Mouse (Mus musculus) forebrain, embryonic 12.5 days (tissue): ENCODE measurements around the gene Defb19. TPM values are rescaled to one million over a fixed set of nuclear protein-coding genes. Genes with fewer than 3 reads are reported as not detected.

ENCODE experiments used
- ATAC-seq: fragments of 200-750 bp; cut with Nextera tagmentation; 2 replicates; pipeline ENCODE4 v1.8.0; 2017; ENCODE audit warnings: moderate TSS enrichment; ENCODE audit not compliant: low FRiP score
- H3K27ac ChIP-seq: fragments of 300-500 bp; sonication (generic); 2 replicates; pipeline ENCODE4 v1.5.1; 2016; ENCODE audit warnings: mild to moderate bottlenecking
- H3K27me3 ChIP-seq: fragments of 300-500 bp; sonication (generic); 2 replicates; pipeline ENCODE4 v1.6.1; 2016; ENCODE audit warnings: mild to moderate bottlenecking
- H3K36me3 ChIP-seq: fragments of 300-500 bp; sonication (generic); replicated peaks from 2 replicates; pipeline ENCODE4 v1.6.1; 2016; ENCODE audit warnings: mild to moderate bottlenecking
- H3K4me1 ChIP-seq: fragments of 300-500 bp; sonication (generic); 2 replicates; pipeline ENCODE4 v1.6.1; 2016
- H3K4me2 ChIP-seq: fragments of 300-500 bp; sonication (generic); 2 replicates; pipeline ENCODE4 v1.6.1; 2016; ENCODE audit warnings: mild to moderate bottlenecking, moderate library complexity
- H3K4me3 ChIP-seq: fragments of 300-500 bp; sonication (generic); replicated peaks from 2 replicates; pipeline ENCODE4 v1.5.1; 2016; ENCODE audit warnings: mild to moderate bottlenecking
- H3K9ac ChIP-seq: fragments of 300-500 bp; sonication (generic); 2 replicates; pipeline ENCODE4 v1.6.1; 2016; ENCODE audit warnings: mild to moderate bottlenecking
- H3K9me3 ChIP-seq: fragments of 300-500 bp; sonication (generic); 2 replicates; pipeline ENCODE4 v1.6.1; 2016
- WGBS: fragments of 180-500 bp; shearing (Covaris S2); methylation state at CpG from one replicate; pipeline ENCODE4 v1.1.7; 2016; 5-methylcytosine and 5-hydroxymethylcytosine counted together
- polyA plus RNA-seq: library from polyadenylated mRNA; unstranded; fragments of >200 nt; fragmentation: Nextera tagmentation; extraction: Ambion mirVana; gene quantifications from 2 replicates; pipeline ENCODE4 v1.2.1, GENCODE M21; 2016

Gene Defb19
- polyA plus RNA-seq, result not detected in 2 replicates

GRCm38 (mm10) chr2:152580107-152580506 is at the start of gene Defb19:
Gene Defb19, minus strand, starts transcription at chr2:152580312.
- WGBS, result 70% methylated on average over 7 of the region's 7 CpGs
- H3K4me1 ChIP-seq, result no peaks in the 10 kb centered on the region
- H3K36me3 ChIP-seq, result no peaks in the 10 kb centered on the region
- H3K4me2 ChIP-seq, result no peak within 1 kb of the TSS
- no peak within 1 kb of the TSS for H3K9ac ChIP-seq
- no peaks in the 10 kb centered on the region for H3K27me3 ChIP-seq
- no peak within 1 kb of the TSS for H3K4me3 ChIP-seq
- no peak for ATAC-seq
- no peaks in the 10 kb centered on the region for H3K9me3 ChIP-seq
- H3K27ac ChIP-seq, result no peak within 1 kb of the TSS

- WGBS, result 88% methylated on average over 6 of the region's 6 CpGs
- no peaks in the 10 kb centered on the region for H3K9me3 ChIP-seq
- H3K4me3 ChIP-seq, result no peak overlapping the region
- H3K4me1 ChIP-seq, result peaks cover 31% of the 10 kb centered on the region
- ATAC-seq, result no peak
- no peak overlapping the region for H3K4me2 ChIP-seq
- H3K36me3 ChIP-seq, result no peaks in the 10 kb centered on the region
- no peak overlapping the region for H3K9ac ChIP-seq
- H3K27ac ChIP-seq, result no peak overlapping the region
- H3K27me3 ChIP-seq, result peaks cover 63% of the 10 kb centered on the region
Measured at GRCm38 (mm10) chr2:152629904-152630303, 49.8 kb upstream of the Defb19 start.

- Histone ChIP-seq H3K4me2 (no peak overlapping the region), H3K27me3 (peaks cover 65% of the 10 kb centered on the region), H3K4me1 (peaks cover 31% of the 10 kb centered on the region), H3K9ac (no peak overlapping the region), H3K27ac (no peak overlapping the region), H3K4me3 (no peak overlapping the region), H3K9me3 (no peaks in the 10 kb centered on the region), H3K36me3 (no peaks in the 10 kb centered on the region)
- 82% methylated on average over 3 of the region's 3 CpGs for WGBS
- ATAC-seq, result no peak
Measured at GRCm38 (mm10) chr2:152629239-152629638, 49.1 kb upstream of the Defb19 start.

- no peak overlapping the region for H3K27ac ChIP-seq
- H3K27me3 ChIP-seq, result peaks cover 62% of the 10 kb centered on the region
Measured at GRCm38 (mm10) chr2:152628066-152628465, 48.0 kb upstream of the Defb19 start.

GRCm38 (mm10) chr2:152626774-152627591 is 46.9 kb upstream of the Defb19 start, which contains the start of gene Rem1:
Gene Rem1, plus strand, starts transcription at chr2:152626951.
- WGBS, result 2% methylated on average over 59 of the region's 59 CpGs
- H3K4me2 ChIP-seq, result peak within 1 kb of the TSS; percentile 60
- H3K27me3 ChIP-seq, result peaks cover 59% of the 10 kb centered on the region
- peaks cover 23% of the 10 kb centered on the region for H3K4me1 ChIP-seq
- no peak within 1 kb of the TSS for H3K27ac ChIP-seq
- peak within 1 kb of the TSS; percentile 38 for H3K4me3 ChIP-seq
- H3K9ac ChIP-seq, result peak within 1 kb of the TSS; percentile 33; the same call in 1 of the 2 replicates
- no peaks in the 10 kb centered on the region for H3K36me3 ChIP-seq
- 0 out of 2 replicates have a peak, but pooled peaks have one; percentile 9 for ATAC-seq
- no peaks in the 10 kb centered on the region for H3K9me3 ChIP-seq

More at GRCm38 (mm10) chr2:152628066-152628465, 48.0 kb upstream of the Defb19 start:
- Histone ChIP-seq H3K9ac (no peak overlapping the region), H3K9me3 (no peaks in the 10 kb centered on the region), H3K4me2 (no peak overlapping the region), H3K4me3 (no peak overlapping the region), H3K4me1 (peaks cover 26% of the 10 kb centered on the region), H3K36me3 (no peaks in the 10 kb centered on the region)
- WGBS, result 46% methylated on average over 17 of the region's 17 CpGs
- no peak for ATAC-seq

GRCm38 (mm10) chr2:152625256-152625655 is 45.1 kb upstream of the Defb19 start:
- Histone ChIP-seq H3K9me3 (no peaks in the 10 kb centered on the region), H3K4me1 (peaks cover 23% of the 10 kb centered on the region), H3K9ac (no peak overlapping the region), H3K4me3 (no peak overlapping the region), H3K27ac (no peak overlapping the region), H3K4me2 (no peak overlapping the region), H3K27me3 (peaks cover 59% of the 10 kb centered on the region), H3K36me3 (no peaks in the 10 kb centered on the region)
- ATAC-seq, result peak; percentile 70
- WGBS, result 8% methylated on average over 1 of the region's 1 CpGs

GRCm38 (mm10) chr2:152624566-152624965 is 44.5 kb upstream of the Defb19 start:
- H3K9me3 ChIP-seq, result no peaks in the 10 kb centered on the region
- WGBS, result 86% methylated on average over 2 of the region's 2 CpGs
- H3K4me1 ChIP-seq, result peaks cover 23% of the 10 kb centered on the region
- peaks cover 54% of the 10 kb centered on the region for H3K27me3 ChIP-seq
- no peak for ATAC-seq
- H3K36me3 ChIP-seq, result no peaks in the 10 kb centered on the region
- H3K9ac ChIP-seq, result no peak overlapping the region
- no peak overlapping the region for H3K27ac ChIP-seq
- no peak overlapping the region for H3K4me2 ChIP-seq
- no peak overlapping the region for H3K4me3 ChIP-seq

- Histone ChIP-seq H3K4me3 (no peak within 1 kb of the TSS), H3K4me1 (peaks cover 23% of the 10 kb centered on the region), H3K36me3 (no peaks in the 10 kb centered on the region), H3K4me2 (no peak within 1 kb of the TSS), H3K9ac (no peak within 1 kb of the TSS), H3K27ac (no peak within 1 kb of the TSS), H3K9me3 (no peaks in the 10 kb centered on the region), H3K27me3 (peaks cover 38% of the 10 kb centered on the region)
- 84% methylated on average over 7 of the region's 7 CpGs for WGBS
- ATAC-seq, result no peak
Measured at GRCm38 (mm10) chr2:152622953-152623352, 42.8 kb upstream of the Defb19 start, which contains the start of gene Defb25. Gene Defb25, minus strand, starts transcription at chr2:152623053.

- no peaks in the 10 kb centered on the region for H3K36me3 ChIP-seq
- H3K4me1 ChIP-seq, result peaks cover 20% of the 10 kb centered on the region
- H3K9me3 ChIP-seq, result no peaks in the 10 kb centered on the region
- no peak overlapping the region for H3K4me2 ChIP-seq
- 90% methylated on average over 13 of the region's 13 CpGs for WGBS
- no peak overlapping the region for H3K9ac ChIP-seq
- H3K27me3 ChIP-seq, result peaks cover 30% of the 10 kb centered on the region
- H3K27ac ChIP-seq, result no peak overlapping the region
- no peak overlapping the region for H3K4me3 ChIP-seq
- no peak for ATAC-seq
Measured at GRCm38 (mm10) chr2:152622151-152622550, 42.0 kb upstream of the Defb19 start.

- Histone ChIP-seq H3K4me1 (peaks cover 6% of the 10 kb centered on the region), H3K4me2 (no peak overlapping the region), H3K4me3 (no peak overlapping the region), H3K36me3 (no peaks in the 10 kb centered on the region), H3K9me3 (no peaks in the 10 kb centered on the region), H3K27ac (no peak overlapping the region), H3K27me3 (peaks cover 14% of the 10 kb centered on the region), H3K9ac (no peak overlapping the region)
- 78% methylated on average over 9 of the region's 9 CpGs for WGBS
- no peak for ATAC-seq
Measured at GRCm38 (mm10) chr2:152620367-152621134, 40.4 kb upstream of the Defb19 start.

- H3K4me2 ChIP-seq, result no peak overlapping the region
- no peaks in the 10 kb centered on the region for H3K36me3 ChIP-seq
- 55% methylated on average over 5 of the region's 5 CpGs for WGBS
- no peak overlapping the region for H3K4me3 ChIP-seq
- H3K27me3 ChIP-seq, result no peaks in the 10 kb centered on the region
- H3K9me3 ChIP-seq, result no peaks in the 10 kb centered on the region
- ATAC-seq, result no peak
- no peak overlapping the region for H3K9ac ChIP-seq
- no peak overlapping the region for H3K27ac ChIP-seq
- no peaks in the 10 kb centered on the region for H3K4me1 ChIP-seq
Measured at GRCm38 (mm10) chr2:152617374-152617773, 37.3 kb upstream of the Defb19 start.

- no peak overlapping the region for H3K4me2 ChIP-seq
- no peak for ATAC-seq
- H3K9ac ChIP-seq, result no peak overlapping the region
- H3K36me3 ChIP-seq, result no peaks in the 10 kb centered on the region
- no peak overlapping the region for H3K4me3 ChIP-seq
- no peaks in the 10 kb centered on the region for H3K4me1 ChIP-seq
- no peaks in the 10 kb centered on the region for H3K9me3 ChIP-seq
- H3K27ac ChIP-seq, result no peak overlapping the region
- H3K27me3 ChIP-seq, result no peaks in the 10 kb centered on the region
- WGBS, result 88% methylated on average over 6 of the region's 6 CpGs
Measured at GRCm38 (mm10) chr2:152616470-152616869, 36.4 kb upstream of the Defb19 start.
